Mouse (Mus musculus) liver, adult (tissue): ENCODE measurements around the gene Olfr1442.

Experiments used
- GATA4 ChIP-seq: IDR thresholded peaks from 2 replicates; pipeline ENCODE4 v1.6.1; 2014; ENCODE audit warnings: mild to moderate bottlenecking, low read length; ENCODE audit not compliant: insufficient replicate concordance

The Olfr1442 gene

GRCm38 (mm10) chr19:12670139-12670538, at the start of gene Olfr1442:
Olfr1442 (plus strand) TSS chr19:12670439.
- no peak for TF ChIP-seq GATA4

- no peak for TF ChIP-seq GATA4
These were observed 37.1 kb upstream of the Olfr1442 start, which contains the start of gene Glyat for GRCm38 (mm10) chr19:12633176-12633575. Glyat (plus strand) TSS chr19:12633308.

- no peak for TF ChIP-seq GATA4
These were observed 36.0 kb upstream of the Olfr1442 start for GRCm38 (mm10) chr19:12634259-12634658.

GRCm38 (mm10) chr19:12634963-12635362, 35.3 kb upstream of the Olfr1442 start:
- no peak for TF ChIP-seq GATA4

- TF ChIP-seq GATA4: peak; percentile 64; the same call in 1 of the 2 replicates
These were observed 33.4 kb upstream of the Olfr1442 start for GRCm38 (mm10) chr19:12636863-12637262.

GRCm38 (mm10) chr19:12638049-12638448, 32.2 kb upstream of the Olfr1442 start:
- no peak for TF ChIP-seq GATA4

GRCm38 (mm10) chr19:12649511-12649910, 20.7 kb upstream of the Olfr1442 start:
- TF ChIP-seq GATA4: no peak

- no peak for TF ChIP-seq GATA4
These were observed 4.1 kb upstream of the Olfr1442 start for GRCm38 (mm10) chr19:12666156-12666555.

GRCm38 (mm10) chr19:12671051-12671450, 812 bp downstream of the Olfr1442 start:
- TF ChIP-seq GATA4: no peak

GRCm38 (mm10) chr19:12677812-12678211, 7.6 kb downstream of the Olfr1442 start, which contains the start of gene Olfr1443:
Olfr1443 (plus strand) TSS chr19:12678112.
- no peak for TF ChIP-seq GATA4

- no peak for TF ChIP-seq GATA4
These were observed 14.4 kb downstream of the Olfr1442 start for GRCm38 (mm10) chr19:12684638-12685037.

GRCm38 (mm10) chr19:12685231-12685630, 15.0 kb downstream of the Olfr1442 start:
- no peak for TF ChIP-seq GATA4

- no peak for TF ChIP-seq GATA4
These were observed 25.4 kb downstream of the Olfr1442 start, which contains the start of gene Keg1 for GRCm38 (mm10) chr19:12695590-12695989. Keg1 (plus strand) TSS chr19:12695786.

GRCm38 (mm10) chr19:12696221-12696620, 26.0 kb downstream of the Olfr1442 start:
- TF ChIP-seq GATA4: no peak

GRCm38 (mm10) chr19:12708458-12708857, 38.2 kb downstream of the Olfr1442 start:
- no peak for TF ChIP-seq GATA4

GRCm38 (mm10) chr19:12708986-12709385, 38.7 kb downstream of the Olfr1442 start:
- no peak for TF ChIP-seq GATA4

GRCm38 (mm10) chr19:12719189-12719588, 49.0 kb downstream of the Olfr1442 start:
- no peak for TF ChIP-seq GATA4
